Mouse (Mus musculus): ENCODE results near the gene Krt90. TPM values are rescaled to one million over a fixed set of nuclear protein-coding genes. Genes with fewer than 3 reads are reported as not detected.
A peak's percentile ranks its signal among the peaks of the same experiment; 100 is the strongest.
"Not testable (repeated sequence)": the region's sequence is repeated elsewhere in the genome, so short reads cannot be mapped to it uniquely, and the experiment has no call there.

The Krt90 gene
- total RNA-seq, 1 experiment from 2014 or later = not detected

- ATAC-seq (replicated peaks; ENCODE audit: low read depth, poor library complexity, severe bottlenecking) = no peak
Measured at GRCm38 (mm10) chr15:101522556-101523232, 40.1 kb downstream of the Krt90 start.

GRCm38 (mm10) chr15:101519792-101520191, 43.0 kb downstream of the Krt90 start:
- peak; percentile 63 for ATAC-seq (replicated peaks; ENCODE audit: low read depth, poor library complexity, severe bottlenecking)

GRCm38 (mm10) chr15:101517161-101517560, 45.6 kb downstream of the Krt90 start, which contains the start of gene Gm49425:
Gene Gm49425 (minus strand): TSS chr15:101517261.
- ATAC-seq (replicated peaks; ENCODE audit: low read depth, poor library complexity, severe bottlenecking) = not testable (repeated sequence)

GRCm38 (mm10) chr15:101508247-101508646, 54.5 kb downstream of the Krt90 start:
- no peak for ATAC-seq (replicated peaks; ENCODE audit: low read depth, poor library complexity, severe bottlenecking)

- no peak for ATAC-seq (replicated peaks; ENCODE audit: low read depth, poor library complexity, severe bottlenecking)
Measured at GRCm38 (mm10) chr15:101506896-101507758, 55.6 kb downstream of the Krt90 start.

Other genes starting within 250 kb of the Krt90 start
- 1.5 and 1.7 TPM in 2 replicates for gene Krt80, start 192.8 kb downstream of the Krt90 start, total RNA-seq (2017)
- 0.96 and 4.9 TPM in 2 replicates for gene Krt7, start 151.9 kb downstream of the Krt90 start, total RNA-seq (2017)
- gene Krt87, start 124.1 kb downstream of the Krt90 start, total RNA-seq (2017) = 0.09 TPM in 1 of 2 replicates, not detected in the other
- not detected in 2 replicates for gene Krt88, start 115.2 kb downstream of the Krt90 start, total RNA-seq (2017)
- gene Krt81, start 99.2 kb downstream of the Krt90 start, total RNA-seq (2017) = not detected in 2 replicates
- not detected in 2 replicates for gene Krt86, start 89.5 kb downstream of the Krt90 start, total RNA-seq (2017)
- not detected in 2 replicates for gene Krt83, start 71.4 kb downstream of the Krt90 start, total RNA-seq (2017)
- not detected in 2 replicates for gene Gm49425, start 45.7 kb downstream of the Krt90 start, total RNA-seq (2017)
- not detected in 2 replicates for gene Krt84, start 30.1 kb downstream of the Krt90 start, total RNA-seq (2017)
- gene Krt82, start 12.3 kb downstream of the Krt90 start, total RNA-seq (2017) = not detected in 2 replicates
- not detected in 2 replicates for gene Krt75, start 11.0 kb upstream of the Krt90 start, total RNA-seq (2017)
- gene Gm5414, start 65.2 kb upstream of the Krt90 start, total RNA-seq (2017) = not detected in 2 replicates
- not detected in 2 replicates for gene Gm5478, start 84.4 kb upstream of the Krt90 start, total RNA-seq (2017)
- gene Krt6b, start 117.3 kb upstream of the Krt90 start, total RNA-seq (2017) = not detected in 2 replicates
- gene Krt6a, start 131.4 kb upstream of the Krt90 start, total RNA-seq (2017) = not detected in 2 replicates
- gene Krt5, start 149.9 kb upstream of the Krt90 start, total RNA-seq (2017) = not detected in 2 replicates
- gene Krt71, start 180.2 kb upstream of the Krt90 start, total RNA-seq (2017) = not detected in 2 replicates
- not detected in 2 replicates for gene Krt72, start 223.5 kb upstream of the Krt90 start, total RNA-seq (2017)
- not detected in 2 replicates for gene Krt73, start 239.4 kb upstream of the Krt90 start, total RNA-seq (2017)